Mouse (Mus musculus) embryonic facial prominence, embryonic 12.5 days (tissue): ENCODE data around the gene Cacna1c. TPM values are rescaled to one million over a fixed set of nuclear protein-coding genes. Genes with fewer than 3 reads are reported as not detected.

Source experiments
- ATAC-seq: fragments of 200-750 bp; cut with Nextera tagmentation; 2 replicates; pipeline ENCODE4 v1.8.0; 2017; ENCODE audit not compliant: insufficient number of reproducible peaks, insufficient read depth, low FRiP score, low TSS enrichment
- H3K27ac ChIP-seq: fragments of 300-500 bp; sonication (generic); 2 replicates; pipeline ENCODE4 v1.5.1; 2016; ENCODE audit warnings: mild to moderate bottlenecking
- H3K27me3 ChIP-seq: fragments of 300-500 bp; sonication (generic); 2 replicates; pipeline ENCODE4 v1.6.1; 2016; ENCODE audit warnings: mild to moderate bottlenecking, moderate library complexity
- H3K36me3 ChIP-seq: fragments of 300-500 bp; sonication (generic); 2 replicates; pipeline ENCODE4 v1.6.1; 2016; ENCODE audit warnings: mild to moderate bottlenecking
- H3K4me1 ChIP-seq: fragments of 300-500 bp; sonication (generic); 2 replicates; pipeline ENCODE4 v1.6.1; 2016
- H3K4me2 ChIP-seq: fragments of 300-500 bp; sonication (generic); replicated peaks from 2 replicates; pipeline ENCODE4 v1.6.1; 2016; ENCODE audit warnings: mild to moderate bottlenecking, moderate library complexity
- H3K4me3 ChIP-seq: fragments of 300-500 bp; sonication (generic); 2 replicates; pipeline ENCODE4 v1.5.1; 2016; ENCODE audit warnings: mild to moderate bottlenecking
- H3K9ac ChIP-seq: fragments of 300-500 bp; sonication (generic); 2 replicates; pipeline ENCODE4 v1.6.1; 2016; ENCODE audit warnings: mild to moderate bottlenecking, moderate library complexity
- H3K9me3 ChIP-seq: fragments of 300-500 bp; sonication (generic); 2 replicates; pipeline ENCODE4 v1.6.1; 2016; ENCODE audit warnings: mild to moderate bottlenecking, moderate library complexity
- WGBS: fragments of 180-500 bp; shearing (Covaris S2); methylation state at CpG from one replicate; pipeline ENCODE4 v1.1.7; 2016; 5-methylcytosine and 5-hydroxymethylcytosine counted together
- polyA plus RNA-seq: library from polyadenylated mRNA; unstranded; fragments of >200 nt; fragmentation: Nextera tagmentation; extraction: Ambion mirVana; gene quantifications from 2 replicates; pipeline ENCODE4 v1.2.1, GENCODE M21; 2016

Gene Cacna1c
- polyA plus RNA-seq, 1 experiment from 2014 or later, result 10.2 TPM

- ATAC-seq, result no peak
- 86% methylated on average over 4 of the region's 4 CpGs for WGBS
- no peak overlapping the region for H3K27ac ChIP-seq
- H3K9ac ChIP-seq, result no peak overlapping the region
- H3K4me1 ChIP-seq, result peaks cover under 1% of the 10 kb centered on the region; the same call in 1 of the 2 replicates
- no peaks in the 10 kb centered on the region for H3K36me3 ChIP-seq
- H3K4me3 ChIP-seq, result no peak overlapping the region
- H3K4me2 ChIP-seq, result no peak overlapping the region
- H3K9me3 ChIP-seq, result no peaks in the 10 kb centered on the region
- no peaks in the 10 kb centered on the region for H3K27me3 ChIP-seq
Measured at GRCm38 (mm10) chr6:118941816-118942215, 254.4 kb downstream of the Cacna1c start.

GRCm38 (mm10) chr6:118941036-118941435, 255.2 kb downstream of the Cacna1c start:
- H3K4me3 ChIP-seq, result no peak overlapping the region

GRCm38 (mm10) chr6:118939626-118940025, 256.6 kb downstream of the Cacna1c start:
- no peak for ATAC-seq
- no peak overlapping the region for H3K27ac ChIP-seq
- no peak overlapping the region for H3K4me2 ChIP-seq
- no peak overlapping the region for H3K9ac ChIP-seq
- no peak overlapping the region for H3K4me3 ChIP-seq
- H3K4me1 ChIP-seq, result peaks cover 2% of the 10 kb centered on the region
- no peaks in the 10 kb centered on the region for H3K27me3 ChIP-seq
- no peaks in the 10 kb centered on the region for H3K36me3 ChIP-seq
- 91% methylated on average over 8 of the region's 8 CpGs for WGBS
- H3K9me3 ChIP-seq, result no peaks in the 10 kb centered on the region

More at GRCm38 (mm10) chr6:118941036-118941435, 255.2 kb downstream of the Cacna1c start:
- Histone ChIP-seq H3K27me3 (no peaks in the 10 kb centered on the region), H3K9ac (no peak overlapping the region), H3K27ac (no peak overlapping the region), H3K4me2 (no peak overlapping the region), H3K36me3 (no peaks in the 10 kb centered on the region), H3K4me1 (no peaks in the 10 kb centered on the region; the same call in 1 of the 2 replicates), H3K9me3 (no peaks in the 10 kb centered on the region)
- ATAC-seq, result no peak
- WGBS, result 84% methylated on average over 3 of the region's 3 CpGs

GRCm38 (mm10) chr6:118938386-118939096, 257.7 kb downstream of the Cacna1c start:
- no peak overlapping the region for H3K4me2 ChIP-seq
- H3K4me1 ChIP-seq, result peaks cover 6% of the 10 kb centered on the region
- no peaks in the 10 kb centered on the region for H3K27me3 ChIP-seq
- H3K36me3 ChIP-seq, result no peaks in the 10 kb centered on the region
- H3K9me3 ChIP-seq, result no peaks in the 10 kb centered on the region
- H3K9ac ChIP-seq, result no peak overlapping the region
- H3K4me3 ChIP-seq, result no peak overlapping the region
- no peak overlapping the region for H3K27ac ChIP-seq
- no peak for ATAC-seq
- WGBS, result 87% methylated on average over 13 of the region's 13 CpGs

- no peak overlapping the region for H3K27ac ChIP-seq
- 85% methylated on average over 5 of the region's 5 CpGs for WGBS
- no peaks in the 10 kb centered on the region for H3K27me3 ChIP-seq
- no peaks in the 10 kb centered on the region for H3K36me3 ChIP-seq
- no peak overlapping the region for H3K4me2 ChIP-seq
- no peak overlapping the region for H3K4me3 ChIP-seq
- ATAC-seq, result no peak
- no peaks in the 10 kb centered on the region for H3K9me3 ChIP-seq
- H3K9ac ChIP-seq, result no peak overlapping the region
- H3K4me1 ChIP-seq, result peaks cover 6% of the 10 kb centered on the region
Measured at GRCm38 (mm10) chr6:118937536-118937935, 258.7 kb downstream of the Cacna1c start.

- H3K4me1 ChIP-seq, result peaks cover 6% of the 10 kb centered on the region
- WGBS, result 90% methylated on average over 9 of the region's 9 CpGs
- no peak overlapping the region for H3K9ac ChIP-seq
- H3K9me3 ChIP-seq, result no peaks in the 10 kb centered on the region
- H3K27ac ChIP-seq, result no peak overlapping the region
- no peaks in the 10 kb centered on the region for H3K27me3 ChIP-seq
- H3K4me3 ChIP-seq, result no peak overlapping the region
- ATAC-seq, result no peak
- H3K4me2 ChIP-seq, result no peak overlapping the region
- no peaks in the 10 kb centered on the region for H3K36me3 ChIP-seq
Measured at GRCm38 (mm10) chr6:118935520-118936415, 260.4 kb downstream of the Cacna1c start.

GRCm38 (mm10) chr6:118934243-118934902, 261.8 kb downstream of the Cacna1c start:
- Histone ChIP-seq H3K9me3 (no peaks in the 10 kb centered on the region), H3K4me2 (no peak overlapping the region), H3K36me3 (no peaks in the 10 kb centered on the region), H3K4me1 (peaks cover 16% of the 10 kb centered on the region), H3K9ac (no peak overlapping the region), H3K27me3 (no peaks in the 10 kb centered on the region), H3K27ac (no peak overlapping the region), H3K4me3 (no peak overlapping the region)
- ATAC-seq, result no peak
- 60% methylated on average over 9 of the region's 9 CpGs for WGBS

GRCm38 (mm10) chr6:118933017-118933594, 263.1 kb downstream of the Cacna1c start:
- no peaks in the 10 kb centered on the region for H3K9me3 ChIP-seq
- no peak overlapping the region for H3K9ac ChIP-seq
- no peak for ATAC-seq
- no peaks in the 10 kb centered on the region for H3K27me3 ChIP-seq
- H3K4me3 ChIP-seq, result no peak overlapping the region
- H3K4me2 ChIP-seq, result no peak overlapping the region
- H3K27ac ChIP-seq, result no peak overlapping the region
- peaks cover 26% of the 10 kb centered on the region for H3K4me1 ChIP-seq
- 84% methylated on average over 9 of the region's 9 CpGs for WGBS
- H3K36me3 ChIP-seq, result no peaks in the 10 kb centered on the region

- H3K4me3 ChIP-seq, result no peak overlapping the region
- 39% methylated on average over 8 of the region's 8 CpGs for WGBS
- peaks cover 35% of the 10 kb centered on the region for H3K4me1 ChIP-seq
- ATAC-seq, result no peak
- H3K9me3 ChIP-seq, result no peaks in the 10 kb centered on the region
- no peak overlapping the region for H3K27ac ChIP-seq
- no peak overlapping the region for H3K9ac ChIP-seq
- H3K4me2 ChIP-seq, result no peak overlapping the region
- no peaks in the 10 kb centered on the region for H3K36me3 ChIP-seq
- no peaks in the 10 kb centered on the region for H3K27me3 ChIP-seq
Measured at GRCm38 (mm10) chr6:118932002-118932700, 264.1 kb downstream of the Cacna1c start.

GRCm38 (mm10) chr6:118926669-118927068, 269.5 kb downstream of the Cacna1c start:
- no peak for ATAC-seq
- Histone ChIP-seq H3K27ac (no peak overlapping the region), H3K36me3 (no peaks in the 10 kb centered on the region), H3K27me3 (no peaks in the 10 kb centered on the region), H3K4me1 (peaks cover 46% of the 10 kb centered on the region), H3K4me3 (no peak overlapping the region), H3K4me2 (no peak overlapping the region), H3K9me3 (no peaks in the 10 kb centered on the region), H3K9ac (no peak overlapping the region)
- WGBS, result 68% methylated on average over 3 of the region's 3 CpGs

GRCm38 (mm10) chr6:118924426-118924825, 271.8 kb downstream of the Cacna1c start:
- WGBS, result 90% methylated on average over 12 of the region's 12 CpGs
- Histone ChIP-seq H3K4me2 (no peak overlapping the region), H3K36me3 (no peaks in the 10 kb centered on the region), H3K27me3 (no peaks in the 10 kb centered on the region), H3K9ac (no peak overlapping the region), H3K4me1 (peaks cover 37% of the 10 kb centered on the region), H3K4me3 (no peak overlapping the region), H3K9me3 (no peaks in the 10 kb centered on the region), H3K27ac (no peak overlapping the region)
- no peak for ATAC-seq
